Mouse (Mus musculus): ENCODE results near the gene Rnf11.

DNA sequence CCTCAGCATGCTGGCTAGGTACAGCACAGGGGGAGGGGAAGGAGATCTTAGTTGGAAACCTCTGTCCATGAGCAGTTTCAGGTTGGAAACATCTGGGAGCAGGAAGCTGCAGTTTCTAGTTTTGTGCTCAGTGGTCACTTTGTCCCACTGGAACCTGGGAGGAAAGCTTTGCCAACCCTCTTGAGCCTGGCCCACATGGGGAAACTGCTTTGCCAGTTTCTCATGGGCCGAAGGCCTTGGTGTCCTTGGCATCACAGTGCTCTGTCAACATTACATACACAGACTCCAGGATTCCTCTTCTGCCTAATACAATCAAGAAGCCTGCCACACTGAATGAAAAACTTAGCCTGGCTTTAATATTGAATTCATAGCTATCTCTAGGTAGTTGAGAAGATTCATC lies 1.8 kb downstream of the Rnf11 start:
- no peak for TF ChIP-seq CTCF (conservative IDR thresholded peaks at IDR 0.05; ENCODE audit: low read length)
- TF ChIP-seq POU5F1 (IDR thresholded peaks at IDR 0.05; ENCODE audit: borderline replicate concordance, low read length): no peak
